In genomic region chr11:95144946-95145483, GRCm38 (mm10) we compare ENCODE assay signal across 9 mouse cellular contexts. TPM values are rescaled to one million over a fixed set of nuclear protein-coding genes. Genes with fewer than 3 reads are reported as not detected.
DNase-seq lines count a peak whose midpoint lies in the region; ATAC-seq and TF ChIP-seq lines count a peak whose summit lies in the region.
"Had no signal": no experiment of that assay in that cellular context is flagged by ENCODE, and none has a peak within 500 bp of the region (broad histone marks: within the 10 kb centered on the region; RNA-seq: fewer than 3 reads in every experiment).

No protein-coding gene starts in this region.

- no peaks in the 10 kb centered on the region for H3K36me3 ChIP-seq in forebrain, embryonic 10.5 days (replicated peaks)
- no peaks in the 10 kb centered on the region for H3K36me3 ChIP-seq in forebrain, embryonic 16.5 days (ENCODE audit: control insufficient read depth, insufficient read depth)
- H3K36me3 ChIP-seq in CH12.LX (replicated peaks in 1 of 2; ENCODE audit: control insufficient read depth in 1 of 2, insufficient read depth in 1 of 2, low read length in 1 of 2) = no peaks in the 10 kb centered on the region
- no peaks in the 10 kb centered on the region for H3K36me3 ChIP-seq in heart, embryonic 16.5 days (ENCODE audit: control insufficient read depth, insufficient read depth)
- H3K36me3 ChIP-seq in liver, embryonic 15.5 days (replicated peaks) = no peaks in the 10 kb centered on the region

- H3K9me3 ChIP-seq in forebrain, embryonic 10.5 days = no peaks in the 10 kb centered on the region
- H3K9me3 ChIP-seq in forebrain, embryonic 16.5 days (ENCODE audit: control insufficient read depth, low read length) = no peaks in the 10 kb centered on the region
- no peaks in the 10 kb centered on the region for H3K9me3 ChIP-seq in CH12.LX (replicated peaks; ENCODE audit: low read length)
- no peaks in the 10 kb centered on the region for H3K9me3 ChIP-seq in heart, embryonic 16.5 days (replicated peaks; ENCODE audit: control insufficient read depth, low read length)
- H3K9me3 ChIP-seq in liver, embryonic 15.5 days (replicated peaks) = no peaks in the 10 kb centered on the region

- peak overlapping the region; percentile 55 for H3K4me3 ChIP-seq in forebrain, embryonic 10.5 days
- no peak overlapping the region; the same call in 1 of the 2 replicates for H3K4me3 ChIP-seq in forebrain, embryonic 16.5 days (replicated peaks; ENCODE audit: low read length)
- peak overlapping the region in 2 of 3 experiments; percentile 9 to 10 for H3K4me3 ChIP-seq in CH12.LX (replicated peaks in 1 of 3; ENCODE audit: low read depth in 2 of 3, low read length in 2 of 3, poor library complexity in 1 of 3)
- H3K4me3 ChIP-seq in heart, embryonic 16.5 days (ENCODE audit: low read length) = peak overlapping the region; percentile 56
- H3K4me3 ChIP-seq in liver, embryonic 15.5 days (replicated peaks) = peak overlapping the region; percentile 49

- dilution Hi-C loops in CH12.LX (cut with MboI; ENCODE audit: extremely low pct_ligation_motif_present, extremely low pct_unique_long_range_greater_than_20kb, low sequenced_read_pairs) = loop anchor here (25.0 kb wide), 1 partner anchor 92 kb away; no protein-coding TSS in a partner anchor

- H3K9ac ChIP-seq in forebrain, embryonic 16.5 days (replicated peaks; ENCODE audit: low read depth, low read length) = no peak overlapping the region
- no peak overlapping the region for H3K9ac ChIP-seq in CH12.LX (ENCODE audit: insufficient read depth, low read depth)
- no peak overlapping the region for H3K9ac ChIP-seq in heart, embryonic 16.5 days (ENCODE audit: low read length)
- no peak overlapping the region for H3K9ac ChIP-seq in liver, embryonic 15.5 days

- no peak overlapping the region for H3K4me2 ChIP-seq in forebrain, embryonic 16.5 days (ENCODE audit: low read length)
- H3K4me2 ChIP-seq in CH12.LX (ENCODE audit: insufficient read depth, low read depth, poor library complexity, severe bottlenecking) = peak overlapping the region; percentile 79
- peak overlapping the region; percentile 86 for H3K4me2 ChIP-seq in heart, embryonic 16.5 days (ENCODE audit: low read depth, low read length)
- peak overlapping the region; percentile 69 for H3K4me2 ChIP-seq in liver, embryonic 15.5 days

- no peaks in the 10 kb centered on the region for H3K79me2 ChIP-seq in CH12.LX (replicated peaks; ENCODE audit: control insufficient read depth, extremely low read depth, insufficient read depth, poor library complexity, severe bottlenecking)

- TF ChIP-seq POLR2A in CH12.LX (IDR thresholded peaks at IDR 0.05; ENCODE audit: low read depth, low read length) = no peak

- TF ChIP-seq EP300 in CH12.LX (IDR thresholded peaks at IDR 0.05; ENCODE audit: low read length) = no peak

- no peak for ATAC-seq in forebrain, embryonic 16.5 days
- no peak for ATAC-seq in heart, embryonic 16.5 days (replicated peaks; ENCODE audit: extremely low read depth, insufficient read depth, low FRiP score)
- ATAC-seq in liver, embryonic 15.5 days (ENCODE audit: insufficient read depth) = no peak

- no peak for DNase-seq in forebrain, embryonic 10.5 days (ENCODE audit: extremely low spot score, low spot score)
- no peak for DNase-seq in CH12.LX (ENCODE audit: extremely low read depth)
- no peak for DNase-seq in layer of hippocampus, adult 18-20 months (ENCODE audit: low spot score in 2 of 2)
- no peak for DNase-seq in spleen, postnatal 14 days (ENCODE audit: low spot score in 2 of 2)
- DNase-seq in spleen, adult 18-20 months = no peak
- DNase-seq: cerebellum, adult 9-10 months had no signal

- H3K4me1 ChIP-seq in forebrain, embryonic 10.5 days = peaks cover 42% of the 10 kb centered on the region
- H3K4me1 ChIP-seq in forebrain, embryonic 16.5 days (replicated peaks; ENCODE audit: control insufficient read depth, insufficient read depth, low read length) = peaks cover 21% of the 10 kb centered on the region
- peaks cover 0 to 16% of the 10 kb centered on the region in 2 experiments; a peak in 2 of 4 replicates for H3K4me1 ChIP-seq in CH12.LX (ENCODE audit: control insufficient read depth in 1 of 2, insufficient read depth in 2 of 2)
- H3K4me1 ChIP-seq in heart, embryonic 16.5 days (ENCODE audit: control insufficient read depth, insufficient read depth, low read length) = peaks cover 22% of the 10 kb centered on the region
- H3K4me1 ChIP-seq in liver, embryonic 15.5 days (replicated peaks) = peaks cover 18% of the 10 kb centered on the region

- H3K27ac ChIP-seq in forebrain, embryonic 10.5 days = no peak overlapping the region
- H3K27ac ChIP-seq in forebrain, embryonic 16.5 days (ENCODE audit: low read length) = no peak overlapping the region
- no peak overlapping the region for H3K27ac ChIP-seq in CH12.LX (ENCODE audit: insufficient read depth, low read depth)
- H3K27ac ChIP-seq in heart, embryonic 16.5 days (ENCODE audit: low read length) = no peak overlapping the region
- no peak overlapping the region for H3K27ac ChIP-seq in liver, embryonic 15.5 days (replicated peaks)

- no peak for TF ChIP-seq CTCF in CH12.LX (conservative IDR thresholded peaks at IDR 0.05 in 1 of 2, IDR thresholded peaks at IDR 0.05 in 1 of 2; ENCODE audit: low read depth in 2 of 2, low read length in 2 of 2)

- 1% methylated on average over 34 of the region's 34 CpGs for WGBS in forebrain, embryonic 10.5 days
- WGBS in forebrain, embryonic 16.5 days = 1% methylated on average over 34 of the region's 34 CpGs
- WGBS in heart, embryonic 16.5 days = 1% methylated on average over 34 of the region's 34 CpGs
- WGBS in liver, embryonic 15.5 days (ENCODE audit: insufficient replicate concordance) = 3% methylated on average over 34 of the region's 34 CpGs

- in situ Hi-C loops in CH12.LX (cut with MboI; ENCODE audit: low pct_ligation_motif_present, low pct_unique_long_range_greater_than_20kb, low sequenced_read_pairs) = no loop called here

- TF ChIP-seq RAD21 in CH12.LX (IDR thresholded peaks at IDR 0.05; ENCODE audit: low read depth, low read length) = no peak

- peaks cover 100% of the 10 kb centered on the region for H3K27me3 ChIP-seq in forebrain, embryonic 10.5 days (ENCODE audit: poor library complexity, severe bottlenecking)
- peaks cover 88% of the 10 kb centered on the region for H3K27me3 ChIP-seq in forebrain, embryonic 16.5 days (replicated peaks; ENCODE audit: control insufficient read depth, insufficient read depth, low read length)
- peaks cover 98% of the 10 kb centered on the region for H3K27me3 ChIP-seq in CH12.LX (replicated peaks)
- H3K27me3 ChIP-seq in heart, embryonic 16.5 days (ENCODE audit: control insufficient read depth, insufficient read depth, low read length) = peaks cover 92% of the 10 kb centered on the region
- peaks cover 100% of the 10 kb centered on the region for H3K27me3 ChIP-seq in liver, embryonic 15.5 days

TF ChIP-seq in CH12.LX, 34 proteins besides CTCF, POLR2A, EP300 and RAD21:
- no peak for TF ChIP-seq CHD1 (IDR thresholded peaks at IDR 0.05; ENCODE audit: low read depth, low read length)
TF ChIP-seq in CH12.LX: peak in this region for 0.

RNA-seq across cellular contexts. Expression of gene Dlx4, which starts 1.0 kb away (rescaled TPM):
- polyA plus RNA-seq in forebrain, embryonic 10.5 days (2016; fragmentation: Nextera tagmentation; extraction: Ambion mirVana) = 0.21 and 0.26 TPM in 2 replicates
- 0.10 TPM in 1 of 2 replicates, not detected in the other for polyA plus RNA-seq in forebrain, embryonic 16.5 days (2015; fragmentation: Nextera tagmentation; extraction: Ambion mirVana)
- total RNA-seq in CH12.LX (2012; rRNA removed) (0.21 and 0.25 TPM in 2 replicates), CH12.LX (2014; rRNA removed) (not detected in 2 replicates)
- polyA plus RNA-seq in CH12.LX (2012; ENCODE audit: insufficient read length, low read depth) = not detected in 2 replicates
- 0.09 and 0.17 TPM in 2 replicates for polyA plus RNA-seq in heart, embryonic 16.5 days (2015; fragmentation: Nextera tagmentation; extraction: Ambion mirVana)
- polyA plus RNA-seq in liver, embryonic 15.5 days (2015; fragmentation: Nextera tagmentation; extraction: Ambion mirVana) = 0.07 and 0.09 TPM in 2 replicates
- under 1 TPM; 0.13 to 0.17 TPM for total RNA-seq in layer of hippocampus, adult 18-20 months (2021)

RNA-seq across cellular contexts. Expression of gene Dlx3, which starts 25.1 kb away (rescaled TPM):
- 3.5 and 3.6 TPM in 2 replicates for polyA plus RNA-seq in forebrain, embryonic 10.5 days (2016; fragmentation: Nextera tagmentation; extraction: Ambion mirVana)
- polyA plus RNA-seq in forebrain, embryonic 16.5 days (2015; fragmentation: Nextera tagmentation; extraction: Ambion mirVana) = 0.10 and 0.27 TPM in 2 replicates
- total RNA-seq in CH12.LX (2012; rRNA removed) (0.21 and 0.55 TPM in 2 replicates), CH12.LX (2014; rRNA removed) (0.08 TPM in 2 replicates)
- 0.17 and 0.22 TPM in 2 replicates for polyA plus RNA-seq in CH12.LX (2012; ENCODE audit: insufficient read length, low read depth)
- polyA plus RNA-seq in heart, embryonic 16.5 days (2015; fragmentation: Nextera tagmentation; extraction: Ambion mirVana) = 0.07 and 0.11 TPM in 2 replicates
- polyA plus RNA-seq in liver, embryonic 15.5 days (2015; fragmentation: Nextera tagmentation; extraction: Ambion mirVana) = 0.05 TPM in 1 of 2 replicates, not detected in the other
- not detected for total RNA-seq in layer of hippocampus, adult 18-20 months (2021)
